Comparison of ENCODE assay signal across 8 mouse cellular contexts in genomic region chr7:133759611-133760353, GRCm38 (mm10). TPM values are rescaled to one million over a fixed set of nuclear protein-coding genes. Genes with fewer than 3 reads are reported as not detected.
A peak's percentile ranks its signal among the peaks of the same experiment; 100 is the strongest.
DNase-seq lines count a peak whose midpoint lies in the region; ATAC-seq and TF ChIP-seq lines count a peak whose summit lies in the region.

No protein-coding gene starts in this region.

- H3K4me3 ChIP-seq in embryonic facial prominence, embryonic 12.5 days: peak overlapping the region; percentile 18
- peak overlapping the region; percentile 8; the same call in 1 of the 2 replicates for H3K4me3 ChIP-seq in kidney, embryonic 14.5 days (ENCODE audit: low read length)
- no peak overlapping the region for H3K4me3 ChIP-seq in thymus, adult 2 months (ENCODE audit: control insufficient read depth, insufficient read depth, low read length)

- no peak for TF ChIP-seq POLR2A in thymus, adult 2 months (IDR thresholded peaks at IDR 0.05; ENCODE audit: control insufficient read depth, extremely low read depth, insufficient read depth, low read length, poor library complexity)

- ATAC-seq in embryonic facial prominence, embryonic 12.5 days (ENCODE audit: insufficient number of reproducible peaks, insufficient read depth, low FRiP score, low TSS enrichment): peak; percentile 84
- peak; percentile 84 for ATAC-seq in kidney, embryonic 14.5 days (ENCODE audit: low FRiP score, low TSS enrichment)

- peaks cover 5% of the 10 kb centered on the region; the same call in 1 of the 2 replicates for H3K4me1 ChIP-seq in embryonic facial prominence, embryonic 12.5 days
- peaks cover 7% of the 10 kb centered on the region; the same call in 1 of the 2 replicates for H3K4me1 ChIP-seq in kidney, embryonic 14.5 days (ENCODE audit: control insufficient read depth, insufficient read depth, low read length)
- no peaks in the 10 kb centered on the region for H3K4me1 ChIP-seq in thymus, adult 2 months (replicated peaks; ENCODE audit: control insufficient read depth, insufficient read depth, low read length)

- peak; percentile 33 for DNase-seq in kidney, adult 11 months
- no peak for DNase-seq in kidney, adult 9 months
- peak; percentile 80 for DNase-seq in neural tube, embryonic 10.5 days (ENCODE audit: extremely low spot score, low spot score)
- DNase-seq in thymus, adult 2 months: no peak
- no peak for DNase-seq in left cerebral cortex, postnatal 14 days (ENCODE audit: low spot score in 2 of 2)
- no peak for DNase-seq in lung, postnatal 4 days

- no peak for TF ChIP-seq CTCF in thymus, adult 2 months (IDR thresholded peaks at IDR 0.05; ENCODE audit: borderline replicate concordance, control insufficient read depth, extremely low read depth, insufficient read depth, low read length, poor library complexity)

- WGBS in embryonic facial prominence, embryonic 12.5 days: 4% methylated on average over 27 of the region's 27 CpGs
- 8% methylated on average over 27 of the region's 27 CpGs for WGBS in kidney, embryonic 14.5 days
- 90% methylated on average over 27 of the region's 27 CpGs for WGBS in thymus, adult 2 months

- peak overlapping the region; percentile 21; the same call in 1 of the 2 replicates for H3K9ac ChIP-seq in embryonic facial prominence, embryonic 12.5 days
- 0 out of 2 replicates have a peak overlapping the region, but pooled peaks have one; percentile 13 for H3K9ac ChIP-seq in kidney, embryonic 14.5 days (ENCODE audit: low read depth, low read length)

- H3K36me3 ChIP-seq in embryonic facial prominence, embryonic 12.5 days: no peaks in the 10 kb centered on the region
- H3K36me3 ChIP-seq in kidney, embryonic 14.5 days (ENCODE audit: control insufficient read depth, insufficient read depth, low read length): no peaks in the 10 kb centered on the region
- no peaks in the 10 kb centered on the region for H3K36me3 ChIP-seq in thymus, adult 2 months (ENCODE audit: control insufficient read depth, insufficient read depth, low read length)

- no peaks in the 10 kb centered on the region for H3K9me3 ChIP-seq in embryonic facial prominence, embryonic 12.5 days
- H3K9me3 ChIP-seq in kidney, embryonic 14.5 days (ENCODE audit: control insufficient read depth, low read length): peaks cover 5% of the 10 kb centered on the region; the same call in 1 of the 2 replicates

- H3K4me2 ChIP-seq in embryonic facial prominence, embryonic 12.5 days (replicated peaks): peak overlapping the region; percentile 47
- H3K4me2 ChIP-seq in kidney, embryonic 14.5 days (replicated peaks; ENCODE audit: low read depth, low read length): peak overlapping the region; percentile 36

- peak overlapping the region; percentile 66 for H3K27ac ChIP-seq in embryonic facial prominence, embryonic 12.5 days
- H3K27ac ChIP-seq in kidney, embryonic 14.5 days (ENCODE audit: low read depth, low read length): no peak overlapping the region
- H3K27ac ChIP-seq in thymus, adult 2 months (ENCODE audit: control insufficient read depth, insufficient read depth, low read length): no peak overlapping the region

- H3K27me3 ChIP-seq in embryonic facial prominence, embryonic 12.5 days: no peaks in the 10 kb centered on the region
- H3K27me3 ChIP-seq in kidney, embryonic 14.5 days (ENCODE audit: control insufficient read depth, insufficient read depth, low read length): no peaks in the 10 kb centered on the region
- no peaks in the 10 kb centered on the region for H3K27me3 ChIP-seq in thymus, adult 2 months (ENCODE audit: control insufficient read depth, insufficient read depth, low read length)

- intact Hi-C loops in left cerebral cortex, postnatal 14 days (cut with DNase I): no loop called here

RNA-seq across cellular contexts. Expression of gene Fank1, which starts 16.9 kb away (rescaled TPM):
- 0.43 and 0.53 TPM in 2 replicates for polyA plus RNA-seq in embryonic facial prominence, embryonic 12.5 days (2016; fragmentation: Nextera tagmentation; extraction: Ambion mirVana)
- polyA plus RNA-seq in kidney, embryonic 14.5 days (2014; fragmentation: Nextera tagmentation; extraction: Ambion mirVana): 0.24 TPM in 1 of 2 replicates, not detected in the other
- polyA plus RNA-seq in thymus, adult 2 months (2012; rRNA removed): 0.08 and 0.32 TPM in 2 replicates
- 1 to 10 TPM; 3.8 to 3.9 TPM for total RNA-seq in left cerebral cortex, postnatal 14 days (2021)

RNA-seq across cellular contexts. Expression of gene Dhx32, which starts 22.7 kb away (rescaled TPM):
- polyA plus RNA-seq in embryonic facial prominence, embryonic 12.5 days (2016; fragmentation: Nextera tagmentation; extraction: Ambion mirVana): 27.3 and 28.3 TPM in 2 replicates
- 13.6 and 19.9 TPM in 2 replicates for polyA plus RNA-seq in kidney, embryonic 14.5 days (2014; fragmentation: Nextera tagmentation; extraction: Ambion mirVana)
- polyA plus RNA-seq in thymus, adult 2 months (2012; rRNA removed): 18.7 and 20.8 TPM in 2 replicates
- 10 to 100 TPM; 40.9 to 43.8 TPM for total RNA-seq in left cerebral cortex, postnatal 14 days (2021)

RNA-seq across cellular contexts. Expression of gene Uros, which starts 49.9 kb away (rescaled TPM):
- 35.6 and 38.2 TPM in 2 replicates for polyA plus RNA-seq in embryonic facial prominence, embryonic 12.5 days (2016; fragmentation: Nextera tagmentation; extraction: Ambion mirVana)
- polyA plus RNA-seq in kidney, embryonic 14.5 days (2014; fragmentation: Nextera tagmentation; extraction: Ambion mirVana): 28.4 and 31.4 TPM in 2 replicates
- polyA plus RNA-seq in thymus, adult 2 months (2012; rRNA removed): 19.3 and 22.5 TPM in 2 replicates
- total RNA-seq in left cerebral cortex, postnatal 14 days (2021): 10 to 100 TPM; 21.3 to 21.7 TPM

RNA-seq across cellular contexts. Expression of gene Bccip, which starts 50.6 kb away (rescaled TPM):
- 189 and 201 TPM in 2 replicates for polyA plus RNA-seq in embryonic facial prominence, embryonic 12.5 days (2016; fragmentation: Nextera tagmentation; extraction: Ambion mirVana)
- 202 and 213 TPM in 2 replicates for polyA plus RNA-seq in kidney, embryonic 14.5 days (2014; fragmentation: Nextera tagmentation; extraction: Ambion mirVana)
- 23.3 and 25.1 TPM in 2 replicates for polyA plus RNA-seq in thymus, adult 2 months (2012; rRNA removed)
- total RNA-seq in left cerebral cortex, postnatal 14 days (2021): 10 to 100 TPM; 53.9 to 62.5 TPM

Comparison
In these comparisons a context has a peak if more than half of its experiments do, and no peak if none do; other contexts are left out.
1. DNase-seq: peak in kidney, adult 11 months (single experiment) and neural tube, embryonic 10.5 days (single experiment); none in kidney, adult 9 months (single experiment), thymus, adult 2 months (single experiment), left cerebral cortex, postnatal 14 days (0 of 2) and lung, postnatal 4 days (0 of 2).